Mouse (Mus musculus): ENCODE data around the gene Gm867.

The Gm867 gene

DNA sequence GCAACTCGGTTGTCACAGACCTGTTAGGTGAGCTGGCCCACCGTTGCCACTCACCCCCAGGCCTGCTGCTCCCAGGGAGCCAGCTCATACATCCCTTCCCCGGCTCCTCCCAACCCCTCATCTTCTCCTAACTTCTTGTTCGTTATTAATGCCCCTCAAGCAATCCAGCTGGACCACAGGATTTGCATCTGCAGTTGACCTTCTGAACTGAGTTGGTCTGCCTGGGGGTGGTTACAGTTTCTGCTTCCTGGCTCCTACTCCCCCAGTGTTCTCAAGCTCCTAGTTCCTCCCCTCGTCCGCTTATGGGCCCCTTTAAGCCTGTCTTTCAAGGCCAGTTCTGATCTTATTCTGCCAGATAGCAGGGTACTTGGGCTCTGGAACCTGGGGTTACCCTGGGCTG lies 45.9 kb downstream of the Gm867 start:
- DNase-seq, result no peak

GRCm38 (mm10) chr10:75893089-75893750 lies 47.3 kb downstream of the Gm867 start, which contains the start of gene Derl3:
Gene Derl3 (plus strand): TSS chr10:75893413.
- DNase-seq, result peak; percentile 98

GRCm38 (mm10) chr10:75889406-75890153 lies 50.9 kb downstream of the Gm867 start:
- no peak for DNase-seq

Measured in right cerebral cortex, adult 18-20 months (tissue).